Mouse (Mus musculus) limb, embryonic 14.5 days (tissue): Measurements from ENCODE around the gene Hspb1. TPM values are rescaled to one million over a fixed set of nuclear protein-coding genes. Genes with fewer than 3 reads are reported as not detected.

Experiments used
- ATAC-seq: fragments of 200-750 bp; cut with Nextera tagmentation; 2 replicates; pipeline ENCODE4 v1.8.0; 2017; ENCODE audit warnings: low read depth, moderate number of reproducible peaks, moderate TSS enrichment; ENCODE audit not compliant: low FRiP score
- DNase-seq: peaks from one replicate; pipeline ENCODE4 v3.0.0-alpha.2; 2015; ENCODE audit warnings: low spot score
- H3K27ac ChIP-seq: fragments of 300-500 bp; sonication (generic); replicated peaks from 2 replicates; pipeline ENCODE4 v1.5.1; 2014; ENCODE audit warnings: low read depth, mild to moderate bottlenecking, low read length, moderate library complexity, mixed read lengths
- H3K27me3 ChIP-seq: fragments of 300-500 bp; sonication (generic); 2 replicates; pipeline ENCODE4 v1.6.1; 2014; ENCODE audit warnings: low read length, mixed read lengths; ENCODE audit not compliant: control insufficient read depth, insufficient read depth
- H3K36me3 ChIP-seq: fragments of 300-500 bp; sonication (generic); 2 replicates; pipeline ENCODE4 v1.6.1; 2014; ENCODE audit warnings: mild to moderate bottlenecking, low read length, moderate library complexity, mixed read lengths; ENCODE audit not compliant: control insufficient read depth, insufficient read depth
- H3K4me1 ChIP-seq: fragments of 300-500 bp; sonication (generic); 2 replicates; pipeline ENCODE4 v1.6.1; 2014; ENCODE audit warnings: antibody characterized with exemption, low read length, mixed read lengths; ENCODE audit not compliant: control insufficient read depth, insufficient read depth
- H3K4me2 ChIP-seq: fragments of 300-500 bp; sonication (generic); replicated peaks from 2 replicates; pipeline ENCODE4 v1.6.1; 2014; ENCODE audit warnings: low read depth, mild to moderate bottlenecking, low read length, moderate library complexity; ENCODE audit not compliant: severe bottlenecking
- H3K4me3 ChIP-seq: fragments of 300-500 bp; sonication (generic); replicated peaks from 2 replicates; pipeline ENCODE4 v1.5.1; 2014; ENCODE audit warnings: low read length
- H3K9ac ChIP-seq: fragments of 300-500 bp; sonication (generic); 2 replicates; pipeline ENCODE4 v1.6.1; 2014; ENCODE audit warnings: mild to moderate bottlenecking, low read depth, low read length, moderate library complexity; ENCODE audit not compliant: severe bottlenecking
- H3K9me3 ChIP-seq: fragments of 300-500 bp; sonication (generic); 2 replicates; pipeline ENCODE4 v1.6.1; 2016; ENCODE audit warnings: low read length; ENCODE audit not compliant: control insufficient read depth
- POLR2A ChIP-seq: fragments of 200-500 bp; IDR thresholded peaks from 2 replicates; pipeline ENCODE4 v1.8.0; 2012; ENCODE audit warnings: inconsistent platforms, mild to moderate bottlenecking, moderate library complexity, borderline replicate concordance; ENCODE audit not compliant: insufficient read depth, insufficient read length; ENCODE audit errors: extremely low read depth
- WGBS: fragments of 180-500 bp; shearing (Covaris S2); extraction: QIAGEN DNeasy Blood & Tissue Kit; methylation state at CpG from one replicate; pipeline ENCODE4 v1.1.7; 2014; 5-methylcytosine and 5-hydroxymethylcytosine counted together
- polyA plus RNA-seq, 2 experiments: library from polyadenylated mRNA; depleted of rRNA in 1 of 2; stranded (reverse) in 1 of 2; unstranded in 1 of 2; fragments of >200 nt; fragmentation: Nextera tagmentation in 1 of 2; extraction: Ambion mirVana in 1 of 2; gene quantifications; 2 replicates each; pipeline versions ENCODE4 v1.2.1 to v1.2.3; 2012 to 2014

The Hspb1 gene
- polyA plus RNA-seq, 2 experiments = 326 to 574 TPM

GRCm38 (mm10) chr5:135911633-135912220, 24.0 kb downstream of the Hspb1 start:
- Histone ChIP-seq H3K27ac (no peak overlapping the region), H3K9me3 (no peaks in the 10 kb centered on the region), H3K4me2 (no peak overlapping the region), H3K4me1 (no peaks in the 10 kb centered on the region), H3K27me3 (no peaks in the 10 kb centered on the region), H3K4me3 (no peak overlapping the region), H3K36me3 (peaks cover 69% of the 10 kb centered on the region), H3K9ac (no peak overlapping the region)
- ATAC-seq (no peak), DNase-seq (no peak)
- no peak for TF ChIP-seq POLR2A
- 90% methylated on average over 11 of the region's 11 CpGs for WGBS

GRCm38 (mm10) chr5:135913201-135913600, 25.5 kb downstream of the Hspb1 start:
- Histone ChIP-seq H3K9ac (no peak overlapping the region), H3K27ac (no peak overlapping the region), H3K9me3 (no peaks in the 10 kb centered on the region), H3K4me1 (no peaks in the 10 kb centered on the region), H3K27me3 (no peaks in the 10 kb centered on the region), H3K4me3 (no peak overlapping the region), H3K36me3 (peaks cover 64% of the 10 kb centered on the region), H3K4me2 (no peak overlapping the region)
- ATAC-seq = no peak
- no peak for DNase-seq
- TF ChIP-seq POLR2A = no peak
- WGBS = 80% methylated on average over 5 of the region's 5 CpGs

GRCm38 (mm10) chr5:135914156-135914555, 26.4 kb downstream of the Hspb1 start:
- H3K9ac ChIP-seq = no peak overlapping the region
- ATAC-seq = no peak
- DNase-seq = no peak
- no peak for TF ChIP-seq POLR2A
- H3K27ac ChIP-seq = no peak overlapping the region
- H3K4me1 ChIP-seq = no peaks in the 10 kb centered on the region
- H3K27me3 ChIP-seq = no peaks in the 10 kb centered on the region
- no peak overlapping the region for H3K4me3 ChIP-seq
- 92% methylated on average over 6 of the region's 6 CpGs for WGBS
- peaks cover 65% of the 10 kb centered on the region for H3K36me3 ChIP-seq
- H3K9me3 ChIP-seq = no peaks in the 10 kb centered on the region
- H3K4me2 ChIP-seq = no peak overlapping the region

GRCm38 (mm10) chr5:135916051-135916565, 28.4 kb downstream of the Hspb1 start:
- H3K4me3 ChIP-seq = no peak overlapping the region
- no peak for ATAC-seq
- peaks cover 64% of the 10 kb centered on the region for H3K36me3 ChIP-seq
- H3K9me3 ChIP-seq = no peaks in the 10 kb centered on the region
- no peak for DNase-seq
- no peaks in the 10 kb centered on the region for H3K27me3 ChIP-seq
- no peak overlapping the region for H3K4me2 ChIP-seq
- no peak overlapping the region for H3K9ac ChIP-seq
- no peaks in the 10 kb centered on the region for H3K4me1 ChIP-seq
- 82% methylated on average over 6 of the region's 6 CpGs for WGBS
- no peak overlapping the region for H3K27ac ChIP-seq
- TF ChIP-seq POLR2A = no peak

- TF ChIP-seq POLR2A = no peak
- Histone ChIP-seq H3K4me3 (no peak overlapping the region), H3K27ac (no peak overlapping the region), H3K36me3 (peaks cover 64% of the 10 kb centered on the region), H3K4me2 (no peak overlapping the region), H3K9ac (no peak overlapping the region), H3K27me3 (no peaks in the 10 kb centered on the region), H3K4me1 (no peaks in the 10 kb centered on the region), H3K9me3 (no peaks in the 10 kb centered on the region)
- DNase-seq = no peak
- WGBS = 85% methylated on average over 3 of the region's 3 CpGs
- no peak for ATAC-seq
These were observed 28.9 kb downstream of the Hspb1 start for GRCm38 (mm10) chr5:135916601-135917000.
